9 mouse cellular contexts compared by ENCODE assay signal in genomic region chr15:81027378-81028173, GRCm38 (mm10). TPM values are rescaled to one million over a fixed set of nuclear protein-coding genes. Genes with fewer than 3 reads are reported as not detected.
DNase-seq lines count a peak whose midpoint lies in the region; ATAC-seq and TF ChIP-seq lines count a peak whose summit lies in the region.
"Had no signal": no experiment of that assay in that cellular context is flagged by ENCODE, and none has a peak within 500 bp of the region (broad histone marks: within the 10 kb centered on the region; RNA-seq: fewer than 3 reads in every experiment).

No protein-coding gene starts in this region.

- DNase-seq in c-Kit-positive CD71-negative TER-119-negative erythroid progenitor cells, embryonic 14.5 days (ENCODE audit: low read depth), result peak; percentile 84
- peak; percentile 86 for DNase-seq in forebrain, embryonic 11.5 days (ENCODE audit: low spot score)
- peak; percentile 78 for DNase-seq in heart, postnatal 0 days (ENCODE audit: low spot score)
- peak; percentile 79 to 89 for DNase-seq in kidney, postnatal 25 days
- peak; percentile 74 for DNase-seq in liver, embryonic 13.5 days
- peak; percentile 77 for DNase-seq in neural tube, embryonic 11.5 days (ENCODE audit: low spot score)

- H3K27ac ChIP-seq in forebrain, embryonic 11.5 days (ENCODE audit: low read depth, low read length), result no peak overlapping the region
- no peak overlapping the region for H3K27ac ChIP-seq in heart, postnatal 0 days (ENCODE audit: low read depth)
- peak overlapping the region; percentile 72 for H3K27ac ChIP-seq in liver, embryonic 13.5 days
- no peak overlapping the region for H3K27ac ChIP-seq in neural tube, embryonic 11.5 days (ENCODE audit: low read depth, low read length)
- peak overlapping the region; percentile 30; the same call in 1 of the 2 replicates for H3K27ac ChIP-seq in stomach, embryonic 16.5 days (ENCODE audit: low read length)
- H3K27ac ChIP-seq: macrophage had no signal

- no peaks in the 10 kb centered on the region for H3K36me3 ChIP-seq in E14TG2a.4 (ENCODE audit: insufficient read depth, low read length)
- H3K36me3 ChIP-seq in forebrain, embryonic 11.5 days (ENCODE audit: control insufficient read depth, insufficient read depth, low read length), result no peaks in the 10 kb centered on the region
- H3K36me3 ChIP-seq in heart, postnatal 0 days (replicated peaks; ENCODE audit: control insufficient read depth, insufficient read depth, low read length), result 0 out of 2 replicates have a peak, but pooled peaks cover 3% of the 10 kb centered on the region
- H3K36me3 ChIP-seq in liver, embryonic 13.5 days, result no peaks in the 10 kb centered on the region
- H3K36me3 ChIP-seq in neural tube, embryonic 11.5 days (ENCODE audit: control insufficient read depth, insufficient read depth, low read length), result no peaks in the 10 kb centered on the region
- H3K36me3 ChIP-seq in stomach, embryonic 16.5 days (ENCODE audit: control insufficient read depth, insufficient read depth, low read length), result no peaks in the 10 kb centered on the region

- no peaks in the 10 kb centered on the region for H3K27me3 ChIP-seq in E14TG2a.4 (ENCODE audit: insufficient read depth, low read length)
- no peaks in the 10 kb centered on the region for H3K27me3 ChIP-seq in forebrain, embryonic 11.5 days (ENCODE audit: control insufficient read depth, insufficient read depth, low read length)
- no peaks in the 10 kb centered on the region for H3K27me3 ChIP-seq in heart, postnatal 0 days (ENCODE audit: control insufficient read depth, insufficient read depth, low read length)
- no peaks in the 10 kb centered on the region for H3K27me3 ChIP-seq in liver, embryonic 13.5 days
- H3K27me3 ChIP-seq in neural tube, embryonic 11.5 days (ENCODE audit: control insufficient read depth, insufficient read depth, low read length), result no peaks in the 10 kb centered on the region
- no peaks in the 10 kb centered on the region for H3K27me3 ChIP-seq in stomach, embryonic 16.5 days (ENCODE audit: control insufficient read depth, insufficient read depth, low read length)

- peak; percentile 93 for TF ChIP-seq CTCF in E14TG2a.4 (conservative IDR thresholded peaks at IDR 0.05; ENCODE audit: low read length)
- TF ChIP-seq CTCF in heart, postnatal 0 days (IDR thresholded peaks at IDR 0.05; ENCODE audit: low read depth), result peak; percentile 85

- H3K4me2 ChIP-seq in forebrain, embryonic 11.5 days (ENCODE audit: low read depth, low read length, severe bottlenecking), result no peak overlapping the region
- H3K4me2 ChIP-seq in heart, postnatal 0 days (ENCODE audit: low read depth, low read length), result no peak overlapping the region
- peak overlapping the region; percentile 25 for H3K4me2 ChIP-seq in liver, embryonic 13.5 days
- no peak overlapping the region for H3K4me2 ChIP-seq in neural tube, embryonic 11.5 days (ENCODE audit: low read depth)
- H3K4me2 ChIP-seq in stomach, embryonic 16.5 days (ENCODE audit: low read depth, low read length), result 0 out of 2 replicates have a peak overlapping the region, but pooled peaks have one; percentile 13

- no peak overlapping the region for H3K9ac ChIP-seq in forebrain, embryonic 11.5 days (ENCODE audit: low read length)
- H3K9ac ChIP-seq in heart, postnatal 0 days (replicated peaks; ENCODE audit: low read depth, low read length), result no peak overlapping the region
- no peak overlapping the region for H3K9ac ChIP-seq in liver, embryonic 13.5 days
- no peak overlapping the region for H3K9ac ChIP-seq in neural tube, embryonic 11.5 days (ENCODE audit: low read length)
- H3K9ac ChIP-seq in stomach, embryonic 16.5 days (ENCODE audit: low read length), result peak overlapping the region; percentile 31; the same call in 1 of the 2 replicates

- H3K4me3 ChIP-seq in E14TG2a.4 (replicated peaks; ENCODE audit: low read length), result no peak overlapping the region
- H3K4me3 ChIP-seq in forebrain, embryonic 11.5 days (ENCODE audit: low read depth, low read length), result no peak overlapping the region
- no peak overlapping the region for H3K4me3 ChIP-seq in heart, postnatal 0 days (ENCODE audit: low read depth, low read length)
- no peak overlapping the region for H3K4me3 ChIP-seq in liver, embryonic 13.5 days (replicated peaks)
- H3K4me3 ChIP-seq in neural tube, embryonic 11.5 days (ENCODE audit: low read depth, low read length), result no peak overlapping the region
- H3K4me3 ChIP-seq in stomach, embryonic 16.5 days (replicated peaks; ENCODE audit: low read length), result no peak overlapping the region

- H3K4me1 ChIP-seq in E14TG2a.4 (replicated peaks; ENCODE audit: low read depth, low read length), result peaks cover 52% of the 10 kb centered on the region
- H3K4me1 ChIP-seq in forebrain, embryonic 11.5 days (replicated peaks; ENCODE audit: control insufficient read depth, insufficient read depth, low read length), result no peaks in the 10 kb centered on the region
- H3K4me1 ChIP-seq in heart, postnatal 0 days (ENCODE audit: control insufficient read depth, insufficient read depth), result peaks cover 4% of the 10 kb centered on the region; the same call in 1 of the 2 replicates
- H3K4me1 ChIP-seq in liver, embryonic 13.5 days (replicated peaks), result peaks cover 45% of the 10 kb centered on the region
- no peaks in the 10 kb centered on the region for H3K4me1 ChIP-seq in neural tube, embryonic 11.5 days (ENCODE audit: control insufficient read depth, insufficient read depth, low read length)
- peaks cover 13% of the 10 kb centered on the region for H3K4me1 ChIP-seq in stomach, embryonic 16.5 days (ENCODE audit: control insufficient read depth, insufficient read depth, low read length)

- WGBS in forebrain, embryonic 11.5 days, result 48% methylated on average over 8 of the region's 8 CpGs
- WGBS in heart, postnatal 0 days, result 18% methylated on average over 8 of the region's 8 CpGs
- WGBS in liver, embryonic 13.5 days (ENCODE audit: insufficient replicate concordance), result 14% methylated on average over 8 of the region's 8 CpGs
- WGBS in neural tube, embryonic 11.5 days, result 40% methylated on average over 8 of the region's 8 CpGs
- 26% methylated on average over 8 of the region's 8 CpGs for WGBS in stomach, embryonic 16.5 days

- H3K9me3 ChIP-seq in E14TG2a.4 (ENCODE audit: low read length), result no peaks in the 10 kb centered on the region
- no peaks in the 10 kb centered on the region for H3K9me3 ChIP-seq in forebrain, embryonic 11.5 days (ENCODE audit: control insufficient read depth, low read length)
- H3K9me3 ChIP-seq in heart, postnatal 0 days (replicated peaks; ENCODE audit: control insufficient read depth, low read length), result no peaks in the 10 kb centered on the region
- H3K9me3 ChIP-seq in liver, embryonic 13.5 days (replicated peaks), result no peaks in the 10 kb centered on the region
- no peaks in the 10 kb centered on the region for H3K9me3 ChIP-seq in neural tube, embryonic 11.5 days (ENCODE audit: control insufficient read depth, low read length)
- H3K9me3 ChIP-seq in stomach, embryonic 16.5 days (replicated peaks; ENCODE audit: control insufficient read depth, low read length), result no peaks in the 10 kb centered on the region

- no peak for TF ChIP-seq EP300 in heart, postnatal 0 days (IDR thresholded peaks at IDR 0.05; ENCODE audit: low read depth)

- ATAC-seq in forebrain, embryonic 11.5 days (replicated peaks; ENCODE audit: low FRiP score), result no peak
- peak; percentile 83 for ATAC-seq in heart, postnatal 0 days (ENCODE audit: insufficient read depth, low read depth)
- peak; percentile 96 for ATAC-seq in liver, embryonic 13.5 days (ENCODE audit: low read depth)
- ATAC-seq in neural tube, embryonic 11.5 days (ENCODE audit: insufficient read depth, low FRiP score, low TSS enrichment), result no peak
- ATAC-seq in stomach, embryonic 16.5 days (ENCODE audit: insufficient read depth, low FRiP score), result peak; percentile 86

RNA-seq across cellular contexts. Expression of gene Sgsm3, which starts 50.0 kb away (rescaled TPM):
- polyA plus RNA-seq in forebrain, embryonic 11.5 days (2014; fragmentation: Nextera tagmentation; extraction: Ambion mirVana), result 27.2 and 31.1 TPM in 2 replicates
- 21.0 and 35.6 TPM in 2 replicates for total RNA-seq in heart, postnatal 0 days (2014; rRNA removed; ENCODE audit: low replicate concordance)
- polyA plus RNA-seq in heart, postnatal 0 days (2015; fragmentation: Nextera tagmentation; extraction: Ambion mirVana), result 7.8 and 9.3 TPM in 2 replicates
- 12.9 and 14.3 TPM in 2 replicates for polyA plus RNA-seq in liver, embryonic 13.5 days (2015; fragmentation: Nextera tagmentation; extraction: Ambion mirVana)
- 30.2 and 32.6 TPM in 2 replicates for polyA plus RNA-seq in neural tube, embryonic 11.5 days (2014; fragmentation: Nextera tagmentation; extraction: Ambion mirVana)
- polyA plus RNA-seq in stomach, embryonic 16.5 days (2015; fragmentation: Nextera tagmentation; extraction: Ambion mirVana), result 55.9 and 73.5 TPM in 2 replicates

Comparison
In these comparisons a context has a peak if more than half of its experiments do, and no peak if none do; other contexts are left out.
1. ATAC-seq: peak in heart, postnatal 0 days (single experiment), liver, embryonic 13.5 days (single experiment) and stomach, embryonic 16.5 days (single experiment); none in forebrain, embryonic 11.5 days (single experiment) and neural tube, embryonic 11.5 days (single experiment).
2. H3K27ac ChIP-seq: peak in liver, embryonic 13.5 days (single experiment) and stomach, embryonic 16.5 days (single experiment); none in forebrain, embryonic 11.5 days (single experiment), heart, postnatal 0 days (single experiment) and neural tube, embryonic 11.5 days (single experiment).
3. H3K4me2 ChIP-seq: peak in liver, embryonic 13.5 days (single experiment) and stomach, embryonic 16.5 days (single experiment); none in forebrain, embryonic 11.5 days (single experiment), heart, postnatal 0 days (single experiment) and neural tube, embryonic 11.5 days (single experiment).
4. Peak in every context shown above with its lines, with median percentiles within 50 percentile points of each other: DNase-seq.